Mouse (Mus musculus) CD4-positive, CD25-positive, alpha-beta regulatory T cell, adult 2 months (primary cell): ENCODE results near the gene Spag9.

Experiments
- DNase-seq: peaks from one replicate; pipeline ENCODE4 v3.0.0-alpha.2; 2012; ENCODE audit warnings: low read depth, low spot score

Gene Spag9

GRCm38 (mm10) chr11:94047288-94047687, 51.4 kb downstream of the Spag9 start:
- DNase-seq = no peak

DNA sequence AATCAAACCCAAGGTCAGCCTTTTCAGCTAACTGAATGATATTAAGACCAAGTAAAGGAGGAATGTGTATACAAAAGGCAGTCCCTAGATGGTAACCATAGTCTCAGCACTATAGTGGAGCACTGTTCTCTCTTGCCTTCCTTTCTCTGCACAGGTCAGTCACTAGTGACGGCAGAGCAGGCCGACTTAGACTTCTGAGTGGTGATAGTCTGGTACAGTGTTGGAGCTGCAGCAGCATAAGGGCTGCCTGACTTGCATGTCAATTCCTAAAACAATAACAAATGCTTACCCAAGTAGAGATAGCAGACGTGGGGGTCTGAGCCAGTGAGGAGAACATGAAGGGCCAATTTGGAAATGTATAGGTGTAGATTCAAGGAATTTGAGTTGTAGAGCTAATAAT, 58.3 kb downstream of the Spag9 start:
- DNase-seq = no peak

GRCm38 (mm10) chr11:94054901-94055300, 59.0 kb downstream of the Spag9 start:
- DNase-seq = no peak

DNA sequence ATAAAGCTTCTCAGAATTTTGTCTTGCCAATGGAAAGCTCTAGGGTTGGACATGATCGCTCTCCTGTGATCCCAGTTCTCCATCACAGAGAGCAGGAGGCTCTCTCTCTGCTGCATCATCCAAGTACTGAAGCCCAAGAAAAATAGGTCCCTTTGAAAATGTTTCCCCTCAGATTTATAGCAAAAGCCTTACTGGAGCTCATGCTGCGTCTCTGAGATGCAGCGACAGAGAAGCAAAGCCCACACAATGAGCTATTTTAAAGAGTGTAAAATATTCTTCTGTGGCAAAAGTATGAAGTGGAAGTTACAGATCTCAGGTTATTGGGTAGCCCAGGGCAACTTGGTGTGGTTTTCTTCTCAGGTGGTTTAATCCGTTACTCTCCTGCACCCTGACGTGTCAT, 68.0 kb downstream of the Spag9 start:
- DNase-seq = no peak

DNA sequence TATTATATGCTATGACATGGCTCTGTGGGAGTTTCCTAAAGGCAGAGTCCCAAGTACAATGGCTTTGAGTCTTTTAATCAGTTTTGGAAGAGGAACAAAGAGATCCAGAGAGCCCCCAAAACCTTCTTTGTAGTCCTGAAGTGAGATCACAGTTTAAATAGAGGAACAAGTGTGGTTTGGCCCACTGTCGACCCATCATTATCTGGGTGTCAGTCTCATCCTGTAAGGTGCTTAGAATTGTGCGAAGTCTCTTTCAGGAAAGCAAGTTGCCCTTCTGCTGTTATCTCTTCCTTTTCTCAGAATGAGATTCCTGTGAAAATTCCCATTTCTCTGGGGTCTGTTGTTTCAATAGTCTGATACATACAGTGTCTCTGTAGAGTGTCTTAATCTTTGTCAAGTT, 74.6 kb downstream of the Spag9 start:
- DNase-seq = no peak

DNA sequence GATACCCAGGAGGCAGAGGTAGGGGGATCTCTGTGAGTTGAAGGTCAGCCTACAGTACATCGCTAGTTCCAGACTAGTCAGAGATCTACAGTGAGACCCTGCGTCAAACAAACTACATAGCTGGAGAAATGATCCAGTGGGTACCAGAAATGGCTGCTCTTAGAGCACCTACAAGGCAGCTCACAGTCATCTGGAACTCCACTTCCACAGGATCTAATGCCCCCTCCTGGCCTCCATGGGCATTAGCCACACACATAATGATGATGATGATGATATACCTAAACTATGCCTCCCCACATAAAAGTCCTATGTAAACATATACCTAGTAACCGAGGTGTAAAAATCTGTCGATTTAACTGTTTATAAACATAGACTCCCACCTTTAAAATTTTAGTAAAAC, 77.4 kb downstream of the Spag9 start:
- DNase-seq = peak; percentile 42

GRCm38 (mm10) chr11:94086966-94087365, 91.1 kb downstream of the Spag9 start:
- peak; percentile 89 for DNase-seq

DNA sequence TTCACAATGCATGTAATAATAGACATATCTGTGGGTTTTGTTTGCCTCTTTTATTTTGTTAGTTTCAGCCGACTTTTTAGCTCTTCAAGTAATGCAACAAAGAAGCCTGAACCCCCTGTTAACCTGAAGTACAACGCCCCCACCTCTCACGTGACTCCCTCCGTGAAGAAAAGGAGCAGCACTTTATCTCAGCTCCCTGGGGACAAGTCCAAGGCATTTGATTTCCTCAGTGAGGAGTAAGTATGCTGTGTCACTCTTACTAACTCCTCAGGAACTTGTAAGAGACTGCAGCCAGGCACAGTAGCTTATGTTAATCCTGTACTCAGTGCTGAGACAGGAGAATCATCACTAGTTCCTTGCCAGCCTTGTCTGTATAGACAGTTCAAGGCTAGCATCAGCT, 94.6 kb downstream of the Spag9 start:
- DNase-seq = no peak

- no peak for DNase-seq
Measured at GRCm38 (mm10) chr11:94097489-94097888, 101.6 kb downstream of the Spag9 start.

- DNase-seq = no peak
Measured at GRCm38 (mm10) chr11:94098840-94099239, 102.9 kb downstream of the Spag9 start.

- peak; percentile 39 for DNase-seq
Measured at GRCm38 (mm10) chr11:94113795-94114194, 117.9 kb downstream of the Spag9 start.

GRCm38 (mm10) chr11:94115408-94115807, 119.5 kb downstream of the Spag9 start:
- DNase-seq = no peak

DNA sequence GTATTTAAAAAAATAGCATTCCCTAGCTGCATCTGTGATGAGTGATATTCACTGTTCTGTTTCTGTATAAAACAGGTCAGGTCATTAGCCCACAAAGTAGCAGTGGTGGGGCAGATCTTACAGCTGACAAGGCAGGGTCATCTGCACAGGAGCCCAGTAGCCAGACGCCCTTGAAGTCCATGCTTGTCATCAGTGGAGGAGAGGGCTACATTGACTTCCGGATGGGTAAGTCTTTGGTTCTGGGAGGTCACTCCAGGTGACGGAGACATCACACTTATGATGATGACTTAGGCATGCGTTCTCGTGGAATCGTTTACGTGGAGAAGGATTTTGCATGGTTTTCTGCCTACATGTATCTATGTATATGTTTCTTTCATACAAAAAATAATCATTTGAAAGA, 120.8 kb downstream of the Spag9 start:
- DNase-seq = no peak

- DNase-seq = no peak
Measured at GRCm38 (mm10) chr11:94117836-94118235, 121.9 kb downstream of the Spag9 start.

GRCm38 (mm10) chr11:94118612-94119011, 122.7 kb downstream of the Spag9 start:
- no peak for DNase-seq

- no peak for DNase-seq
Measured at GRCm38 (mm10) chr11:94120690-94121089, 124.8 kb downstream of the Spag9 start.

- DNase-seq = no peak
Measured at GRCm38 (mm10) chr11:94121501-94121900, 125.6 kb downstream of the Spag9 start.

GRCm38 (mm10) chr11:94122341-94123030, 126.6 kb downstream of the Spag9 start:
- no peak for DNase-seq

DNA sequence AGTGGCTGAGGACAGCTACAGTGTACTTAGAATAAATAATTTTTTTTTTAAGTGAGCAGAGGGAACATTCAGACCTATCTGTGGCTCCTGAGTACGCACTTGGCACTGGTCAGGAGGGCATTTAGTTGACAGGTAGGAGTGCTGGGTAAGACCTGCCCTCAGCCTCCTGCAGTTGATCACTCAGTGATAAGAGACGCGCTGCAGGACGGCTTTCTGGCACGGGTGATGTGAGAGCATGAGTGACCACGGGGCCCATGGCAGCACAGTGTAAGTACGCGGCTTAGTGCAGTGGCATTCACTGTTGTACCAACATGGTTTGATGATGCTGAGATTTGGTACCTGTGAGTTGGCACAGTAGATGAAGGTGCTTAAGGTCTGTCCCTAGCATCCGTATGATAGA, 130.8 kb downstream of the Spag9 start:
- no peak for DNase-seq

- peak; percentile 88 for DNase-seq
Measured at GRCm38 (mm10) chr11:94127966-94128365, 132.1 kb downstream of the Spag9 start.

DNA sequence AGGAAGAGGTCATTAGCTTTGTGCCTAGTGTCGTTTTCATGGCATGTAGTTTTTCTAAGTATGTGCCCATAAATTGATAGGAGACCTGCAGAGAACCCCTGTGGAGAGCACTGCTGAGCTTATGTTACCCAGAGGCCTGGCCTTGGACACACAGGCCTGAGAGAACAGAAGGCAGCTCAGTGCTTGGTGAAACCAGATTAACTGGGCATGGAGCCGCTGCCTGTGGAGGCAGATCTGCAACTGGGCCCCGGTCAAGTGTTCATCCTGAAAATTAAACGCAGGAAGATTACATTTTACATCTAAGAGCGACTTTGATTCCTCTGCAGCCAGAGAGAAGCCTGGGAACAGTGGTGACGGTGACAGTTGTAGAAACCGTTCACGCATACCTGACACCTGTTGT, 132.6 kb downstream of the Spag9 start:
- DNase-seq = no peak

DNA sequence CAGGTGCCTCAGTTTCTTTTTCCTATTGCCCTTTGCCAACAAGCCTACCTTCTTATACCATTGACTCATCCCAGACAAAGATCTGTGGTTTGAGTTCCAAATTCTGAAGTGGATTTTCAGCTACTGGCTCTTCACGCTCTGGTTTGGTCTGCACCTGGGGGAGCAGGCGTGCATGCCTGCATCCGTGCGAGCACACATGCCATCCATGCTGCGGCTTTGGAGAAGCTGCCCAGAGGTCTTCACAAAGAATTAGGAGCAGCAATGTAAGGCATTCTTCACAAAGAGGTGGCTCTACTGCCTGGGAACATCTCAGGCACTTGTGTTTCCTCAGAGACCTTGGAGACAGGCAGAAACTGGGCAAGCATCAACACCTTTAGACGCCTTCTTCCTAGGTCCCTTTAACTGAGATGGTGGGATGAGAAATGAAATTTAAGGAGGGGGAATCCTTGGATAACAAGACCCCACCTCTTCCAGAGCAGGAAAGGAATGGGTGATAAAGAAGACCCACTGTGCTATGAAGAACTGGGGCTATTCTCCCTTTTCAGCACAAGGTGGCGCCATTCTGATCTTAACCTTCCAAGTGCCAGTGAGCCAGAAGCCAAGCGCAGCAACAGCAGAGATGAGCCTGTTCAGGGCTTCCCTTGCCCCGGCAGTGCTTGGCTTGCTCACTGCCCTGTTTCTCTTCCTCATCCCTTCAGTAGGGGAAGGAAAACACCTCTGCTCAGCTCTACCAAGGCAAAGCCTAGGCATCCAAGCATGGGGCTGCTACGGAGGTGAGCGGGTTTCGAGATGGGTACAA, 133.6 kb downstream of the Spag9 start:
- DNase-seq = peak; percentile 80
